Mouse (Mus musculus) forebrain, embryonic 14.5 days (tissue): ENCODE results near the gene Lhfpl2. TPM values are rescaled to one million over a fixed set of nuclear protein-coding genes. Genes with fewer than 3 reads are reported as not detected.
"Not testable (repeated sequence)": the region's sequence is repeated elsewhere in the genome, so short reads cannot be mapped to it uniquely, and the experiment has no call there.

Experiments used
- ATAC-seq: fragments of 200-750 bp; cut with Nextera tagmentation; 2 replicates; pipeline ENCODE4 v1.8.0; 2017; ENCODE audit warnings: mild to moderate bottlenecking, moderate library complexity
- DNase-seq: peaks from one replicate; pipeline ENCODE4 v3.0.0-alpha.2; 2015; ENCODE audit warnings: low spot score
- H3K27ac ChIP-seq: fragments of 300-500 bp; sonication (generic); 2 replicates; pipeline ENCODE4 v1.5.1; 2014; ENCODE audit warnings: low read depth, mild to moderate bottlenecking, control low read depth, low read length, moderate library complexity
- H3K27me3 ChIP-seq: fragments of 300-500 bp; sonication (generic); replicated peaks from 2 replicates; pipeline ENCODE4 v1.6.1; 2014; ENCODE audit warnings: low read length, control low read depth, mixed read lengths; ENCODE audit not compliant: control insufficient read depth, insufficient read depth
- H3K36me3 ChIP-seq: fragments of 300-500 bp; sonication (generic); 2 replicates; pipeline ENCODE4 v1.6.1; 2014; ENCODE audit warnings: low read length, control low read depth; ENCODE audit not compliant: control insufficient read depth, insufficient read depth
- H3K4me1 ChIP-seq: fragments of 300-500 bp; sonication (generic); 2 replicates; pipeline ENCODE4 v1.6.1; 2014; ENCODE audit warnings: antibody characterized with exemption, low read length, control low read depth; ENCODE audit not compliant: control insufficient read depth, insufficient read depth
- H3K4me2 ChIP-seq: fragments of 300-500 bp; sonication (generic); 2 replicates; pipeline ENCODE4 v1.6.1; 2014; ENCODE audit warnings: mild to moderate bottlenecking, control low read depth, low read length
- H3K4me3 ChIP-seq: fragments of 300-500 bp; sonication (generic); 2 replicates; pipeline ENCODE4 v1.5.1; 2014; ENCODE audit warnings: low read depth, low read length, control low read depth
- H3K9ac ChIP-seq: fragments of 300-500 bp; sonication (generic); 2 replicates; pipeline ENCODE4 v1.6.1; 2014; ENCODE audit warnings: mild to moderate bottlenecking, low read length, control low read depth, moderate library complexity
- H3K9me3 ChIP-seq: fragments of 300-500 bp; sonication (generic); replicated peaks from 2 replicates; pipeline ENCODE4 v1.6.1; 2016; ENCODE audit warnings: low read length, control low read depth, mixed read lengths; ENCODE audit not compliant: control insufficient read depth
- WGBS: fragments of 180-500 bp; shearing (Covaris S2); extraction: QIAGEN DNeasy Blood & Tissue Kit; methylation state at CpG from one replicate; pipeline ENCODE4 v1.1.7; 2014; 5-methylcytosine and 5-hydroxymethylcytosine counted together
- polyA plus RNA-seq: library from polyadenylated mRNA; unstranded; fragments of >200 nt; fragmentation: Nextera tagmentation; extraction: Ambion mirVana; gene quantifications from 2 replicates; pipeline ENCODE4 v1.2.1, GENCODE M21; 2014

Lhfpl2 gene
- polyA plus RNA-seq, result 9.7 and 13.4 TPM in 2 replicates

DNA sequence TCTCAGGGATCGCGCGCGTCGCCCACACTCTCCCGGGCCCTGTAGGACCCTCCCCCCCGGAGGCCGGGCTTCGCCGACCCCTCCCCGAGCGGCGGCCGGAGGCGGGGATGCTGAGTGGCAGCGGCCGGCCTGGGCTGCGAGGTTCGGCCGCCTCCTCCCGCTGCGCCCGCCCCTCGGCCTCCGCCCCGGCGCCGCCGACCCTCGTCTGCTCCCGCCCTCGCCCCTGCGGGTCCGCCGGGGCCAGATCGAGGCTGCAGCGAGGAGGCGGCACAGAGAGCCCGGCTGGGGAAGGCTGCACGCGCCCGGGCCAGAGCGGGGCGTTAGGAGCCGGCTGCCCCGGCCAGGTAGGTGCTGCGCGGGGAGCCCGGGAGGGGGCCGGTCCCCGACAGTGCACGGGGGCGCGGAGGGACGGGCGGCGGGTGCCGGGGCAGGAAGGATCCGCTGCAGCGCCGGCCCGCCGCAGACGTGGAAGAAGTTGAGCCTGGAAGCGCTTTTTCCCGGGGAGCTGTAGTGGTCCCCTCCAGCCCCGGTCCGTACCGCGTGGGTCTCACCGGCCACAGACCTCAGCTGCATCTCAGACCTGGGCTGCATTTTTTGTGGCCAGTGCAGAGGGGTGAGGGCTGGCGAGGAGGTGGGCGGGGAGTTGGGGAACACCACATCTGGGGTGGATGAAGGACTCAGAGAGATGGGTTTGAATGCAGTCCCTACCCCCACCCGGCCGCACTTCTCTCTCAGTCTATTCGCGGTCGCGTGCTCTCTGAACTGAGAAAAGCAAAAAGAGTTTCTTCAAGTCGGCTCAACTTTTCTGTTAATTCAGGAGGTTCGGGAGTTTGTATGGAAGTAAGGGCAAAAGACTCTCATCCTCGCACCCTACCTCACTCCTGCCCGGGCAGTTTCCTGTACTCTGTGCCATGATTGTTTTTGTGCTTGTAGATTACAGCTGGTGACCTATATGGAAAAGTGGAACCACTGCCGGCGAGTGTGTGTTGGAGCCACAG, at the start of gene Lhfpl2:
Lhfpl2 (plus strand) TSS at position 234 of the 998 bp plus-strand sequence.
- H3K4me3 ChIP-seq, result peak within 1 kb of the TSS; percentile 71
- no peak within 1 kb of the TSS; the same call in 1 of the 2 replicates for H3K27ac ChIP-seq
- peak within 1 kb of the TSS; percentile 83 for H3K9ac ChIP-seq
- ATAC-seq (peak; percentile 85), DNase-seq (peak; percentile 61)
- H3K9me3 ChIP-seq, result no peaks in the 10 kb centered on the region
- peak within 1 kb of the TSS; percentile 99 for H3K4me2 ChIP-seq
- H3K36me3 ChIP-seq, result no peaks in the 10 kb centered on the region
- WGBS, result under 1% methylated on average over 83 of the region's 85 CpGs
- no peaks in the 10 kb centered on the region for H3K27me3 ChIP-seq
- peaks cover 7% of the 10 kb centered on the region for H3K4me1 ChIP-seq

- no peak for ATAC-seq
Observed at GRCm38 (mm10) chr13:94011996-94012575, 45.5 kb upstream of the Lhfpl2 start.

GRCm38 (mm10) chr13:94013986-94014385, 43.6 kb upstream of the Lhfpl2 start:
- H3K36me3 ChIP-seq, result no peaks in the 10 kb centered on the region
- DNase-seq (no peak), ATAC-seq (no peak)
- H3K4me3 ChIP-seq, result no peak overlapping the region
- H3K27me3 ChIP-seq, result no peaks in the 10 kb centered on the region
- H3K4me2 ChIP-seq, result no peak overlapping the region
- no peak overlapping the region for H3K27ac ChIP-seq
- no peaks in the 10 kb centered on the region for H3K9me3 ChIP-seq
- H3K9ac ChIP-seq, result no peak overlapping the region
- WGBS, result 87% methylated on average over 10 of the region's 10 CpGs
- H3K4me1 ChIP-seq, result no peaks in the 10 kb centered on the region

More at GRCm38 (mm10) chr13:94011996-94012575, 45.5 kb upstream of the Lhfpl2 start:
- DNase-seq, result no peak
- Histone ChIP-seq H3K4me3 (no peak overlapping the region), H3K27me3 (no peaks in the 10 kb centered on the region), H3K36me3 (no peaks in the 10 kb centered on the region), H3K27ac (no peak overlapping the region), H3K4me2 (no peak overlapping the region), H3K9ac (no peak overlapping the region), H3K4me1 (no peaks in the 10 kb centered on the region), H3K9me3 (no peaks in the 10 kb centered on the region)
- WGBS, result 87% methylated on average over 4 of the region's 4 CpGs

GRCm38 (mm10) chr13:94024575-94024974, 33.0 kb upstream of the Lhfpl2 start:
- not testable (repeated sequence) for H3K9ac ChIP-seq, H3K36me3 ChIP-seq, DNase-seq, H3K9me3 ChIP-seq, ATAC-seq, H3K4me2 ChIP-seq, H3K27me3 ChIP-seq, H3K4me3 ChIP-seq, H3K27ac ChIP-seq, H3K4me1 ChIP-seq
- WGBS, result 70% methylated on average over 10 of the region's 13 CpGs

DNA sequence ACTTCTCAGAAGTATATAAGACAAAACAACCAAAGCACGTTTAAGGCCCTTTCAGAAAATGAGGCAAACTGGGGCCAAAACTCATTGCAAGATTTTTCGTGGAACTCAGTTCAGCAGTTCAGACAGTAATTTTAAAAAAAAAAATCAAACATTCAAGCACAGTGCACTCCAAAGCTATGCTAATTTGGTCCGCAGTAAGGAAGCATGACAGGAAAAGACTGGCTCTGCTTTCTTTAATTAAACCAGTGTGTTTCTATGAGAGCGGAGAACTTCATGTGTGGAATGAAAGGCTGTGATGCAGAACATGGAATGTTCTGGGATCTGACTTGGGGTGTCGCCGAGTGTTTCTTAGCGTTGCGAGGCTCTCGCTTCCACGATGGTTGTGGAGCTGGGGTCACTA, 28.4 kb upstream of the Lhfpl2 start:
- Histone ChIP-seq H3K4me2 (no peak overlapping the region), H3K4me3 (no peak overlapping the region), H3K4me1 (no peaks in the 10 kb centered on the region), H3K9ac (no peak overlapping the region), H3K27me3 (no peaks in the 10 kb centered on the region), H3K27ac (no peak overlapping the region), H3K36me3 (no peaks in the 10 kb centered on the region), H3K9me3 (no peaks in the 10 kb centered on the region)
- no peak for ATAC-seq
- 88% methylated on average over 10 of the region's 10 CpGs for WGBS
- no peak for DNase-seq

DNA sequence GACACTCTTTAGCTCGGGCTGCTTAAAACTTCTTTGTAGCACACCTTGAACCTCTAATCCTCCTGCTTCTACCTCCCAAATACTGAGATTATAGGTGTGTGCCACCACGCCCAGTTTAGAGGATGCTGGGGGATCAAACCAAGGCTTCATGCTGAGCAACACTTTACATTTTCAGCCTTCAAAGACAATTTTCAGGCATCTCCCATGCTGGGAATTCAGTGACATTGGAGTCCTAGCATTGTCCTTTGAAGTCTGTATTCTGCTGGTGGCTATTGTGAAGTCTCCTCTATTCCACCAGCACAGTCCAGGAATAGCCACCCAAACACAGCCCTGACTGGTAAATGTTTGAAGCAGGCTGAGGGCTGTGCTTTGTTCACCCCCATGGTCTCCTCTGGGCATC, 27.0 kb upstream of the Lhfpl2 start:
- Histone ChIP-seq H3K9me3 (no peaks in the 10 kb centered on the region), H3K27ac (no peak overlapping the region), H3K9ac (no peak overlapping the region), H3K27me3 (no peaks in the 10 kb centered on the region), H3K4me3 (no peak overlapping the region), H3K4me1 (no peaks in the 10 kb centered on the region), H3K36me3 (no peaks in the 10 kb centered on the region), H3K4me2 (no peak overlapping the region)
- ATAC-seq (no peak), DNase-seq (no peak)
- WGBS, result 70% methylated on average over 2 of the region's 2 CpGs

DNA sequence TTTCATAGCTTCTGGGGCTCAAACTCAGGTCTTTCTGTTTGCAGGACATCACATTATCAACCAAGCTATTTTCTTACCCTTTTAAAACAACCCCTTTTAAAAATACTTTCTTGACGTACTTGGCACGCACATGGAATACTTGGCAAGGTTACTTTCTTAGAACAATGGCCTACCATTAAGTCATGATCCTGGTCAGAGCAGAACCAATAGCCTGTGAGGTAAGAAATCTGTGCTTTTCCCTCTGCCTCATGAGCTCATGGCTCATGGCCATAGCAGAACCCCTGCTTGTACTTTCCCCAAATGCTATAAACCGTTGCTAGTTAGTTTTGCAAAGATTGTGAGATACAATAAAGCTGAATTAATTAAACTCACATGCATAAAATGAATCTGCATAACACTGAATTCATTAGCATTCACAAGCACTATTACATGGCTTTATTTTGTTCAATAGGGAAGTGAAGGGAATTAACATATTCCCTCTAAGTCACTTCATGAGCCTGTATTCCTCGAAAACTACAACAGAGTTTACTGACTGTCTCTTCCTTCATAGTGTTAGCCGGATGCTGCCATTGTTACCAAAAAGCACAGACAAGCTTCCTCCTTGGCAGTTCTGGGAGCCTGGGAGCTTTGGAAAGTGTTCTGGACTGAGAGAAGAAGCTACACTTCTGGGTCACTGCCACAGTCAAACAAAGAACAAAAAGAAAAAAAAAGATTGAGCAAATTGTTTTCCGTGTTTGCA, 20.1 kb upstream of the Lhfpl2 start:
- Histone ChIP-seq H3K27ac (peak overlapping the region; percentile 40; the same call in 1 of the 2 replicates), H3K9ac (no peak overlapping the region; the same call in 1 of the 2 replicates), H3K36me3 (no peaks in the 10 kb centered on the region), H3K4me3 (no peak overlapping the region), H3K9me3 (no peaks in the 10 kb centered on the region), H3K27me3 (no peaks in the 10 kb centered on the region), H3K4me1 (peaks cover 11% of the 10 kb centered on the region), H3K4me2 (0 out of 2 replicates have a peak overlapping the region, but pooled peaks have one; percentile 2)
- DNase-seq, result peak; percentile 72
- peak; percentile 93 for ATAC-seq
- WGBS, result 11% methylated on average over 6 of the region's 6 CpGs

DNA sequence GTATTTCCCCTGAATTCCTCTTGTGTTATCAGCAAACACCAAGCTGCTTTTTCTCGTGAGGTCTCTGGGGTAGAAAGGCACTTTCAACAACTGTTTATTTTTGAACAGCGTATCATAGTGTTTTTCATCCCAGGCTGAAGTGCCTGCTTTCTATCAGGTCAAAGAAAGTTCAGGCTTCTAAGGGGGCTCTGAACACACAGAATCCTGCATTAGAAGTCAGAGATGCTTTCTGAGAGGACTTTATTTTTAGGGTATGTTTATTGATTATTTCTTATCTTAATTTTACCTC, 19.6 kb upstream of the Lhfpl2 start:
- Histone ChIP-seq H3K4me3 (no peak overlapping the region), H3K9ac (no peak overlapping the region; the same call in 1 of the 2 replicates), H3K9me3 (no peaks in the 10 kb centered on the region), H3K27me3 (no peaks in the 10 kb centered on the region), H3K36me3 (no peaks in the 10 kb centered on the region), H3K27ac (no peak overlapping the region), H3K4me2 (0 out of 2 replicates have a peak overlapping the region, but pooled peaks have one; percentile 2), H3K4me1 (peaks cover 11% of the 10 kb centered on the region)
- WGBS, result 28% methylated on average over 2 of the region's 2 CpGs
- DNase-seq (no peak), ATAC-seq (no peak)
